Mouse (Mus musculus) retina, embryonic 14.5 days (tissue): ENCODE measurements at regions not wholly inside any gene's neighbourhood (a gene's known extent, or its start where the extent isn't known, plus 50 kb on each side); places are given as distances from the start of the nearest gene placed in this dataset.

Source experiments
- DNase-seq: peaks from one replicate; pipeline ENCODE4 v3.0.0-alpha.2; 2015; ENCODE audit warnings: low spot score

GRCm38 (mm10) chr10:83963779-83964643 is 241.3 kb downstream of the 1500009L16Rik start:
- DNase-seq, result peak; percentile 29

GRCm38 (mm10) chr10:83964838-83965237 is 242.2 kb downstream of the 1500009L16Rik start:
- no peak for DNase-seq

GRCm38 (mm10) chr10:83970501-83970900 is 247.8 kb downstream of the 1500009L16Rik start:
- DNase-seq, result no peak

GRCm38 (mm10) chr10:83974548-83974947 is 251.9 kb downstream of the 1500009L16Rik start:
- DNase-seq, result no peak

GRCm38 (mm10) chr10:83976548-83976947 is 253.9 kb downstream of the 1500009L16Rik start:
- no peak for DNase-seq

- no peak for DNase-seq
Measured at GRCm38 (mm10) chr10:83979930-83980329, 257.3 kb downstream of the 1500009L16Rik start.

GRCm38 (mm10) chr10:83984697-83985415 is 262.2 kb downstream of the 1500009L16Rik start:
- no peak for DNase-seq

- DNase-seq, result no peak
Measured at GRCm38 (mm10) chr10:83992577-83993305, 270.1 kb downstream of the 1500009L16Rik start.

- DNase-seq, result no peak
Measured at GRCm38 (mm10) chr10:83995026-83995600, 272.4 kb downstream of the 1500009L16Rik start.

- no peak for DNase-seq
Measured at GRCm38 (mm10) chr10:83995913-83996312, 273.2 kb downstream of the 1500009L16Rik start.

GRCm38 (mm10) chr10:83996489-83996888 is 273.8 kb downstream of the 1500009L16Rik start:
- DNase-seq, result no peak

GRCm38 (mm10) chr10:84000436-84001208 is 278.0 kb downstream of the 1500009L16Rik start:
- DNase-seq, result no peak

- DNase-seq, result no peak
Measured at GRCm38 (mm10) chr10:84002744-84003143, 280.1 kb downstream of the 1500009L16Rik start.

- no peak for DNase-seq
Measured at GRCm38 (mm10) chr10:84003601-84004149, 281.0 kb downstream of the 1500009L16Rik start.

- no peak for DNase-seq
Measured at GRCm38 (mm10) chr10:84008923-84009322, 286.3 kb downstream of the 1500009L16Rik start.

GRCm38 (mm10) chr10:84019381-84019780 is 296.7 kb downstream of the 1500009L16Rik start:
- peak; percentile 72 for DNase-seq

GRCm38 (mm10) chr10:84020023-84020620 is 297.5 kb downstream of the 1500009L16Rik start:
- peak; percentile 51 for DNase-seq

GRCm38 (mm10) chr10:84021167-84022120 is 298.8 kb downstream of the 1500009L16Rik start:
- no peak for DNase-seq

- DNase-seq, result no peak
Measured at GRCm38 (mm10) chr10:84024294-84024693, 301.6 kb downstream of the 1500009L16Rik start.
